Mouse (Mus musculus): ENCODE results near the gene Mboat7. TPM values are rescaled to one million over a fixed set of nuclear protein-coding genes. Genes with fewer than 3 reads are reported as not detected.

Gene Mboat7
- polyA plus RNA-seq, 1 experiment from 2014 or later = 37.5 TPM

DNA sequence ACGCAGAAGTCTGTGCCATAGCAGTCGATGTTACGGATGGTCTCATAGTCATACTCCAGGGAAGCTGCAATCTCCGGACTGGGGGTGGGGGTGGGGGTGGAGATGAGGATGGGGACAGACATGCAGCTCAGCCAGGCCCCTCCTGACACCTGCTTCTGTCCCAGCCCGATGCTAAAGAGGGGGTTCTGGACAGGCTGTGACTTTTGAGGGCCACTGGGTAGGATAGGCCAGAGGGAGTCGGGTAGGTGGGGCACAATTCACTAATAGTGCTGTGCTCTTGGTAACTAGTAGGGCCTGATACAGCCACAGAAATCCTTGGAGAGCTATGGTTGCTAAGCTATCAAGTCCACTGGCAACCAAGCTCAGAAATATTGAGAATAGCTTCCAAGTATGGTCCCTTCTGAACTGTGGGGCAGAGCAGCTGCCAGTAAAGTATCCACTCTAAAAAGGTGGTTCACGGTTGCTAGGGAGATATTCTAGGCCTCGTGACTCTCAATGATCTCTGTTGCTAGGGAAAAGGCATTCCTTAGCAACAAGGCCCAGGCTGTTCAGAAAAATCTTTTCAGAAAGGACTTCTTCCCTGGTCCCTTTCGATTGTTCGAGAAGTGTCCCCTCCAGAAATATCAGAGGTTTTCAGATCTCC, 9.3 kb downstream of the Mboat7 start:
- peaks cover 19% of the 10 kb centered on the region for H3K4me1 ChIP-seq
- H3K27me3 ChIP-seq (ENCODE audit: poor library complexity, severe bottlenecking) = no peaks in the 10 kb centered on the region
- H3K9me3 ChIP-seq = peaks cover 5% of the 10 kb centered on the region; the same call in 1 of the 2 replicates
- peaks cover 57% of the 10 kb centered on the region for H3K36me3 ChIP-seq (replicated peaks)
- H3K27ac ChIP-seq = peak overlapping the region; percentile 48; the same call in 1 of the 2 replicates
- H3K4me3 ChIP-seq = no peak overlapping the region
- no peak for DNase-seq (ENCODE audit: extremely low spot score, low spot score)
- WGBS = 85% methylated on average over 10 of the region's 10 CpGs

GRCm38 (mm10) chr7:3677342-3677741, 16.0 kb downstream of the Mboat7 start, which contains the start of gene Tmc4:
Gene Tmc4, minus strand, starts transcription at chr7:3677553.
- WGBS = 51% methylated on average over 9 of the region's 9 CpGs
- H3K4me1 ChIP-seq = no peaks in the 10 kb centered on the region
- H3K27ac ChIP-seq = no peak within 1 kb of the TSS
- H3K4me3 ChIP-seq = no peak within 1 kb of the TSS
- no peaks in the 10 kb centered on the region for H3K9me3 ChIP-seq
- DNase-seq (ENCODE audit: extremely low spot score, low spot score) = no peak
- peaks cover 21% of the 10 kb centered on the region for H3K36me3 ChIP-seq (replicated peaks)
- H3K27me3 ChIP-seq (ENCODE audit: poor library complexity, severe bottlenecking) = no peaks in the 10 kb centered on the region

DNA sequence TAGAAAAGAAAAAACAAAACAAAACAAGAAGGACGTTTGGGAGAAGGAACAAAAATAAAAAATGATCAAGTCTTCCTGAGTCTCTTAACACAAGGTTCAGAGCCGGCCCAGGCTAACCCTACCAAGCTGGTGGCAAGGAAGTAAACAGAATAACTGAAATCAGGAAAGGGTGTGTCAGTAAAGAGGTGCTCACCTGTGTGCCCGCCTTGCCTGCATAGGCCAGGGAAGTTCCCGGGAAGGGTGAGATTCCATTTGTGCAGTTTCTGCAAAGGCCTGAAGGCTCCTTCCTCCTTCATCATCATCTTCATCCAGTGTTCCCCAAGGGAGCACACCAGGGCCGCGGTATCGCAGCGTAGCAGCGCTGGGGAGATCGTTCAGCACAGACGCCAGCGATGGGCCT, 17.0 kb downstream of the Mboat7 start:
- 92% methylated on average over 12 of the region's 12 CpGs for WGBS

DNA sequence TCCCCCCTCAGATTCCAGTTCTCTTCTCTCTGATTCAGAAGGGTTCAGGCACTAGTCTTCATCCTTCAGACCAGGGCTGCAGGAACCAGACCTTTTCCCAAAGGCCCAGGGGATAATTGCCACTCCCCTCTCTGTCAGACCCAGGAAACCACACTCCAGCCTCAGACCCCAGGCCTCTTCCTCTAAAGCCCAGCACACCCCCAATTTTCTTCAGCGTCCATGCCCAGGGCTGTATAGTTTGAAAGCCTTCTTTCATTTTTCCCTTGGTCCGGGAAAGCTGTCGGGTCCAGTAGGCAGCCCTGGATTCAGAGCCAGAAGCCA, 18.1 kb downstream of the Mboat7 start:
- H3K4me3 ChIP-seq = no peak overlapping the region
- H3K27me3 ChIP-seq (ENCODE audit: poor library complexity, severe bottlenecking) = no peaks in the 10 kb centered on the region
- no peak for DNase-seq (ENCODE audit: extremely low spot score, low spot score)
- H3K27ac ChIP-seq = no peak overlapping the region
- H3K4me1 ChIP-seq = no peaks in the 10 kb centered on the region
- H3K9me3 ChIP-seq = no peaks in the 10 kb centered on the region
- peaks cover 12% of the 10 kb centered on the region; the same call in 1 of the 2 replicates for H3K36me3 ChIP-seq (replicated peaks)
- WGBS = 83% methylated on average over 3 of the region's 3 CpGs

More for the DNA sequence above, 17.0 kb downstream of the Mboat7 start:
- no peaks in the 10 kb centered on the region for H3K4me1 ChIP-seq
- peaks cover 19% of the 10 kb centered on the region for H3K36me3 ChIP-seq (replicated peaks)
- no peak overlapping the region for H3K27ac ChIP-seq
- H3K4me3 ChIP-seq = no peak overlapping the region
- H3K9me3 ChIP-seq = no peaks in the 10 kb centered on the region
- DNase-seq (ENCODE audit: extremely low spot score, low spot score) = no peak
- H3K27me3 ChIP-seq (ENCODE audit: poor library complexity, severe bottlenecking) = no peaks in the 10 kb centered on the region

DNA sequence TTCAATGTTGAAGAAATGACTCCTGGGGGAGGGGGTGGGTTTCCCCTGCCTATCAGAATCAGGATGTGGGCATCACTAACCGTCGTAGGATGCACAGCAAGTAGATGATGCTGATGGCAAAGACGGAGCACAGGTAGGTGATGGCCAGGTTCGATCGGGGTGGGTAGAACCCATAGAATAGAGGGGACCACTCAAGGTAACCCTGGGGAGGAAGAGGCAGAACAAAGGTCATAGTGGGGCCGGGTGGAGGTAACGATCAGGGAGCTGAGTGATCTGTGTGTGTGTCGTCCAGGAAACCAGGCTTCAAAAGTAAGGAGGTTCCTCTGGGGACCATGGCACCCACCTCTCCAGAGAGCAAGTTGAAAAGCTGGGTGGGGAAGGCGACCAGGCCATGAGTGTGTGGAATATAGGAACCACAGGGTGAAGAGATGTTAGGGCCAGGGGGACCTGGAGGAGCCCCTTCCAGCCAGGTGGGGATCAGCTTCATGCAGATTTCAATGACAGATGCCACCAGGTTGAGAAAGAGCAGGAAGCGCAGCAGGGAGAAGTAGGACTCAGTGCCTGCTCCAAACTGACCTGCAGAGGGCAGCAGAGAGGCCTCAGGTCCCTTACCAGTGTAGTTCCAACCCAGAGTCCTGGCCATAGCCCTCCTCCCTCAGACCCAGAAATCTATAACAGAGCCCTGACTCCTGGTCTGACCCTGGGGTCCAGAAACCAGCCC, 18.7 kb downstream of the Mboat7 start:
- Histone ChIP-seq H3K4me3 (no peak overlapping the region), H3K4me1 (no peaks in the 10 kb centered on the region), H3K27me3 (ENCODE audit: poor library complexity, severe bottlenecking) (no peaks in the 10 kb centered on the region), H3K9me3 (no peaks in the 10 kb centered on the region), H3K27ac (no peak overlapping the region), H3K36me3 (replicated peaks) (peaks cover 10% of the 10 kb centered on the region; the same call in 1 of the 2 replicates)
- peak; percentile 78 for DNase-seq (ENCODE audit: extremely low spot score, low spot score)
- 73% methylated on average over 10 of the region's 10 CpGs for WGBS

DNA sequence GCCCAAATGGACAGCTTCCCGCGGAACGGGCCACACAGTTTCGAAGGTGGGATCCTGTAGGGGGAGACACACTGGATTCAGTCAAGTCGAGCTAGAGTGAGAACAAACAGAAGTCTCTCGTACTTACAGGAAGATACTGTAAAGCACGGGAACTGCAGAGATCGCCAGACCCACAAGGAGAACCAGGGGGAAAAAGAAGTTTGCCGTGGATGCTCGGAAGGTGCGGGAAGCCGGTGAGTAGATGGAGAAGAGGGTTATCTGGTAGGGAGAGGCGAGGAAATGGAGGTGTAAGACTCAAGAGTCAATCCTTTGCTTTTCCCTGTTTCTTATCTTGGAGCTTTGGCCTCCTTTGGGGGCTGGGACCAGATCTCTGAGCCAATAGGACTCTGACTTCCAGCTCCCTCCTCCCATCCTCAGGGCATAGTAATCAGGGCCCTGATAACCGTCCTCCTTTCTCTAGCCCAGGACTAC, 26.4 kb downstream of the Mboat7 start:
- Histone ChIP-seq H3K4me3 (peak overlapping the region; percentile 22), H3K4me1 (peaks cover 29% of the 10 kb centered on the region), H3K36me3 (replicated peaks) (peaks cover 18% of the 10 kb centered on the region), H3K27ac (no peak overlapping the region; the same call in 1 of the 2 replicates), H3K27me3 (ENCODE audit: poor library complexity, severe bottlenecking) (no peaks in the 10 kb centered on the region), H3K9me3 (no peaks in the 10 kb centered on the region)
- no peak for DNase-seq (ENCODE audit: extremely low spot score, low spot score)
- WGBS = 11% methylated on average over 14 of the region's 14 CpGs

DNA sequence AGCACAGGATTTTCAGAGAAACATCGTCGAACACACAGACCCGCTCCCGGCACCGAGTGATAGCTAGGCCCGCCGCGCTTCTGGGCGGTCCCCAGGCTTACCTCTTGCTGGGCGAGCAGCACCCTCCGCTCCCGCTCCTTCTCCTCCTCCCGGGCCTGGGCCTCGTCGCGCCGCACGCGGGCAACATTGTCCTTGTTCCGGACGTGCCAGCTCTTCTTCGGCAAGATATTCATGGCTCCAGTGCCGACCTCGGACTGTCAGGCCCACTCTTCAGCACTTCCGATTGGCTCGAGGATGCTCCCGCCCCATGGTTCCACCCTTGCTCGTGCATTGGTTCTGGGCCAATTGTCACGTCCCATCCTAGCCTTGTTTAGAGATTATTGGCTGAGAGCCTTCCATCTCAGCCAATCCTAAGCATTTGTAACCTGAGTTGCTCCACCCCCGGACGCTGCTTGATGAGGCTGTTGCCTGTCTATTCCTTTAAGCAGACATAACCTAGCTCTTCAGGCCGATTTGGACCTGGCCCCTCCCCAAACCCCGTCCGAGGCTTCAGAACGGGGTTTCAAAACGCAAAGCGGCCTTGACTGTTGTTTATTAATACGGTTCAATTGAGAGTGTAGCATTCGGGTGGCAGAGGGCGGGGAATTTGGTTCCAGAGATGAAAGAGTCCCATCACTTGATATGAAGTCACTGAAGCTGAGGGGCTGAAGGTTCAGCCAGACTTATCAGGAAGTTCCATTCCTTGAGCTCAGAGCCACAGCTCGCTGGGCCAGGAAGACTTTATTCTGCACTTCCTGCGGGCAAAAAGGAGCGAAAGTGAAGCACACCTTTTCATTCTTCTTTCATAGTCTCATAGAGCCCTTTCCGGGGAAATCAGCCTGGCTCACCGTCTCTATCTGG, 27.9 kb downstream of the Mboat7 start, which contains the start of gene Leng1:
Gene Leng1 (minus strand): TSS at position 626 of the 900 bp plus-strand sequence.
- DNase-seq (ENCODE audit: extremely low spot score, low spot score) = peak; percentile 94
- Histone ChIP-seq H3K9me3 (no peaks in the 10 kb centered on the region), H3K27ac (peak within 1 kb of the TSS; percentile 90), H3K27me3 (ENCODE audit: poor library complexity, severe bottlenecking) (no peaks in the 10 kb centered on the region), H3K4me1 (peaks cover 29% of the 10 kb centered on the region), H3K4me3 (peak within 1 kb of the TSS; percentile 75), H3K36me3 (replicated peaks) (peaks cover 33% of the 10 kb centered on the region)
- WGBS = 6% methylated on average over 45 of the region's 45 CpGs

GRCm38 (mm10) chr7:3664524-3665214, 28.7 kb downstream of the Mboat7 start:
- WGBS = 38% methylated on average over 15 of the region's 15 CpGs
- H3K4me3 ChIP-seq = peak overlapping the region; percentile 75
- peak; percentile 32 for DNase-seq (ENCODE audit: extremely low spot score, low spot score)
- H3K27ac ChIP-seq = peak overlapping the region; percentile 90
- peaks cover 29% of the 10 kb centered on the region for H3K4me1 ChIP-seq
- H3K36me3 ChIP-seq (replicated peaks) = peaks cover 41% of the 10 kb centered on the region
- H3K27me3 ChIP-seq (ENCODE audit: poor library complexity, severe bottlenecking) = no peaks in the 10 kb centered on the region
- H3K9me3 ChIP-seq = no peaks in the 10 kb centered on the region

DNA sequence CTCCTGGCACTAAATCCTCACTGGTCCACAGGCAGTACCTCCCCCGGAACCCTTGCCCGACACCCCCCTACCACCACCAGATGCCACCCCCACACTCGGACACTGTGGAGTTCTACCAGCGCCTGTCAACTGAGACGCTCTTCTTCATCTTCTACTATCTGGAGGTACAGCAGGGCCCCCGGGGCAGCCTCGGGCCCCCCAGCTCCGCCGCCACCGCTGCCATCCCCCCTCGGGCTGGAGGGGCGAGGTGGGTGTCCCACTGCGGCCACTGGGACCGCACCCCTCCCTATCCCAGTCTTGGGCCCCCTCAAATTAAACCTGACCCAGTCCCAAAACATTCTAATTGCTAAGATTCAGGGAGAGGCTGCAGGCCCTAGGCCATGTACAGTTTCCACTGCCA, 34.7 kb downstream of the Mboat7 start:
- 93% methylated on average over 14 of the region's 14 CpGs for WGBS
- Histone ChIP-seq H3K4me1 (peaks cover 2% of the 10 kb centered on the region), H3K4me3 (no peak overlapping the region), H3K27me3 (ENCODE audit: poor library complexity, severe bottlenecking) (no peaks in the 10 kb centered on the region), H3K36me3 (replicated peaks) (peaks cover 100% of the 10 kb centered on the region), H3K9me3 (no peaks in the 10 kb centered on the region), H3K27ac (no peak overlapping the region)
- DNase-seq (ENCODE audit: extremely low spot score, low spot score) = no peak

GRCm38 (mm10) chr7:3656966-3657365, 36.4 kb downstream of the Mboat7 start:
- no peaks in the 10 kb centered on the region for H3K4me1 ChIP-seq
- DNase-seq (ENCODE audit: extremely low spot score, low spot score) = no peak
- 90% methylated on average over 4 of the region's 4 CpGs for WGBS
- H3K9me3 ChIP-seq = no peaks in the 10 kb centered on the region
- H3K4me3 ChIP-seq = no peak overlapping the region
- peaks cover 100% of the 10 kb centered on the region for H3K36me3 ChIP-seq (replicated peaks)
- no peaks in the 10 kb centered on the region for H3K27me3 ChIP-seq (ENCODE audit: poor library complexity, severe bottlenecking)
- no peak overlapping the region for H3K27ac ChIP-seq

- peak overlapping the region; percentile 97 for H3K27ac ChIP-seq
- peaks cover 57% of the 10 kb centered on the region for H3K36me3 ChIP-seq (replicated peaks)
- 75% methylated on average over 4 of the region's 4 CpGs for WGBS
- H3K4me1 ChIP-seq = peaks cover 40% of the 10 kb centered on the region
- no peak for DNase-seq (ENCODE audit: extremely low spot score, low spot score)
- no peaks in the 10 kb centered on the region for H3K27me3 ChIP-seq (ENCODE audit: poor library complexity, severe bottlenecking)
- H3K9me3 ChIP-seq = no peaks in the 10 kb centered on the region
- H3K4me3 ChIP-seq = peak overlapping the region; percentile 99
These were observed 46.7 kb downstream of the Mboat7 start for GRCm38 (mm10) chr7:3646641-3647040.

DNA sequence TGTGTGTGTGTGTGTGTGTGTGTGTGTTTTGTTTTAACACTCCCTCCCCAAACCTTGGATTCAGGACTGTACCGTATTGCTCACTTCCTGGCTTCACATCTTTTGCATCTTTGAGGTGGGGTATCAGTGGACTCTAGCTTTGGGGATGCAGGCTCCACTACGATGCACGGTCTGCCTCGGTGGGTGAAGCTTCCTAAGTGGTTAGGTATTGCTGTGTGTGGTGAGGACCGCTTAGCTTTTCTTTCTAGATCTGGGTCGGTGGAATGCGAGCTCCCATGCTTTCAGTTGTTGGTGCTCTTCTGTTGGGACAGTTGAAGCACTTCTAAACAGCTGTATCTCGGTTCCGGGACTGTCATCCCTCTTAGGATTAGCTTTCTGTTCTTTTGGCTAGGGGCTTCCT, 47.1 kb downstream of the Mboat7 start:
- Histone ChIP-seq H3K4me3 (peak overlapping the region; percentile 99), H3K27ac (peak overlapping the region; percentile 97), H3K9me3 (no peaks in the 10 kb centered on the region), H3K36me3 (replicated peaks) (peaks cover 57% of the 10 kb centered on the region), H3K4me1 (peaks cover 40% of the 10 kb centered on the region), H3K27me3 (ENCODE audit: poor library complexity, severe bottlenecking) (no peaks in the 10 kb centered on the region)
- no peak for DNase-seq (ENCODE audit: extremely low spot score, low spot score)
- WGBS = 30% methylated on average over 9 of the region's 9 CpGs
